Mouse (Mus musculus) layer of hippocampus, adult 18-20 months (tissue): ENCODE data around the gene Gm4177. TPM values are rescaled to one million over a fixed set of nuclear protein-coding genes. Genes with fewer than 3 reads are reported as not detected.
"Not testable (repeated sequence)": the region's sequence is repeated elsewhere in the genome, so short reads cannot be mapped to it uniquely, and the experiment has no call there.

Source experiments
- DNase-seq, 2 experiments: peaks; one replicate each; pipeline ENCODE4 v3.0.0; 2022; ENCODE audit warnings: low spot score in 2 of 2
- long read RNA-seq: library from polyadenylated mRNA; stranded (forward); transcript quantifications from one replicate; pipeline ENCODE4 v2.0.0, GENCODE M21; 2021
- total RNA-seq, 2 experiments: library from RNA; stranded (reverse); gene quantifications; 2 replicates each; pipeline ENCODE4 v1.2.3; 2021

Gene Gm4177
- total RNA-seq = not detected
- long read RNA-seq = 0 reads

GRCm38 (mm10) chr7:21796628-21797027, at the start of gene Gm4177:
TSS of gene Gm4177 (minus strand) at chr7:21796728.
- not testable (repeated sequence) for DNase-seq

GRCm38 (mm10) chr7:21844167-21844566, 47.6 kb upstream of the Gm4177 start, which contains the start of gene Gm5725:
TSS of gene Gm5725 (minus strand) at chr7:21844267.
- DNase-seq = not testable (repeated sequence)

GRCm38 (mm10) chr7:21832051-21832450, 35.5 kb upstream of the Gm4177 start, which contains the start of gene Vmn1r135:
TSS of gene Vmn1r135 (plus strand) at chr7:21832351.
- not testable (repeated sequence) for DNase-seq

DNA sequence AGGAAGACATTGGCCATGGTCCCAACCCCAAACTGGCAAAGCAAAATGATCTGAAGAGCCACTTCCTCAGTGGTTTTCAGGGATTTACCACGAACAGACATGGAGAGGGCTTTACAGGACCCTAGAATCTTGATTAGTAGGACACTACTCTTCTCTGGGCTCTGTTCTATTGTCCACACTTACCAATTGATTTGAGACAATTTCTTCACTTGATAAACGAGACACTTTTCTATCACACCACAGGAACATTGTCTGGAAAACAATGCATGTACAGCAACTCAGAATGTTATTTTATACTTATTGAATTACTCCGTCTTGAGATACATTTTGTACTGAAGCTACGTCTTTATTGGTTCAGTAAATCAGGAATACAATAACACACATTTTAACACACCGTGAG, 35.2 kb downstream of the Gm4177 start, which contains the start of gene Gm4175:
Gene Gm4175 (minus strand): TSS at position 101 of the 400 bp plus-strand sequence.
- DNase-seq = not testable (repeated sequence)

Other genes with a start within 250 kb of the Gm4177 start
- gene Vmn1r132, start 182.6 kb downstream of the Gm4177 start, total RNA-seq = not detected
- not detected for gene Gm4175, start 35.3 kb downstream of the Gm4177 start, total RNA-seq
- not detected for gene Vmn1r135, start 35.6 kb upstream of the Gm4177 start, total RNA-seq
- not detected for gene Gm5725, start 47.5 kb upstream of the Gm4177 start, total RNA-seq
- gene Gm5891, start 124.6 kb upstream of the Gm4177 start, total RNA-seq = not detected
- not detected for gene Vmn1r137, start 197.9 kb upstream of the Gm4177 start, total RNA-seq
- gene Vmn1r138, start 232.2 kb upstream of the Gm4177 start, total RNA-seq = not detected